ENCODE assay signal across 18 mouse cellular contexts in genomic region chr5:133569096-133569495, GRCm38 (mm10).
A peak's percentile ranks its signal among the peaks of the same experiment; 100 is the strongest.
DNase-seq lines count a peak whose midpoint lies in the region; ATAC-seq lines count a peak whose summit lies in the region.
"Had no signal": no experiment of that assay in that cellular context is flagged by ENCODE, and none has a peak within 500 bp of the region (broad histone marks: within the 10 kb centered on the region; RNA-seq: fewer than 3 reads in every experiment).

No protein-coding gene starts in this region.

- H3K9me3 ChIP-seq in hindbrain, embryonic 11.5 days (ENCODE audit: control insufficient read depth, low read length) = no peaks in the 10 kb centered on the region
- H3K9me3 ChIP-seq in hindbrain, embryonic 16.5 days (ENCODE audit: control insufficient read depth, low read length) = no peaks in the 10 kb centered on the region
- H3K9me3 ChIP-seq in neural tube, embryonic 15.5 days (replicated peaks) = no peaks in the 10 kb centered on the region
- no peaks in the 10 kb centered on the region for H3K9me3 ChIP-seq in embryonic facial prominence, embryonic 11.5 days (replicated peaks; ENCODE audit: control insufficient read depth, low read length)
- no peaks in the 10 kb centered on the region; the same call in 1 of the 2 replicates for H3K9me3 ChIP-seq in liver, embryonic 12.5 days (replicated peaks)
- H3K9me3 ChIP-seq: embryonic facial prominence, embryonic 12.5 days; hindbrain, embryonic 13.5 days; limb, embryonic 15.5 days had no signal

- H3K4me1 ChIP-seq in hindbrain, embryonic 11.5 days (replicated peaks; ENCODE audit: control insufficient read depth, insufficient read depth, low read length) = no peaks in the 10 kb centered on the region
- peaks cover 2% of the 10 kb centered on the region for H3K4me1 ChIP-seq in hindbrain, embryonic 16.5 days (ENCODE audit: control insufficient read depth, insufficient read depth, low read depth, low read length)
- peaks cover 17% of the 10 kb centered on the region for H3K4me1 ChIP-seq in neural tube, embryonic 15.5 days
- H3K4me1 ChIP-seq in embryonic facial prominence, embryonic 11.5 days (ENCODE audit: control insufficient read depth, insufficient read depth, low read length) = no peaks in the 10 kb centered on the region
- H3K4me1 ChIP-seq in liver, embryonic 12.5 days = no peaks in the 10 kb centered on the region
- H3K4me1 ChIP-seq: embryonic facial prominence, embryonic 12.5 days; limb, embryonic 15.5 days; megakaryocyte, embryonic 14.5 days had no signal

- WGBS in hindbrain, embryonic 11.5 days = 88% methylated on average over 2 of the region's 2 CpGs
- WGBS in hindbrain, embryonic 16.5 days = 91% methylated on average over 2 of the region's 2 CpGs
- 92% methylated on average over 2 of the region's 2 CpGs for whole genome bisulfite sequencing in neural tube, embryonic 15.5 days
- WGBS in embryonic facial prominence, embryonic 11.5 days = 75% methylated on average over 2 of the region's 2 CpGs
- 57% methylated on average over 2 of the region's 2 CpGs for WGBS in liver, embryonic 12.5 days (ENCODE audit: insufficient replicate concordance)

- H3K27me3 ChIP-seq in hindbrain, embryonic 11.5 days (ENCODE audit: control insufficient read depth, insufficient read depth, low read length) = no peaks in the 10 kb centered on the region
- H3K27me3 ChIP-seq in hindbrain, embryonic 16.5 days (replicated peaks; ENCODE audit: control insufficient read depth, insufficient read depth, low read length) = no peaks in the 10 kb centered on the region
- H3K27me3 ChIP-seq in neural tube, embryonic 15.5 days (replicated peaks) = no peaks in the 10 kb centered on the region
- no peaks in the 10 kb centered on the region for H3K27me3 ChIP-seq in embryonic facial prominence, embryonic 11.5 days (ENCODE audit: control insufficient read depth, insufficient read depth, low read length)
- H3K27me3 ChIP-seq in liver, embryonic 12.5 days (replicated peaks) = no peaks in the 10 kb centered on the region
- H3K27me3 ChIP-seq: embryonic facial prominence, embryonic 12.5 days; hindbrain, embryonic 13.5 days; limb, embryonic 15.5 days; megakaryocyte, embryonic 14.5 days had no signal

- peak; percentile 25 for DNase-seq in hindbrain, embryonic 11.5 days (ENCODE audit: low spot score)
- peak; percentile 16 for DNase-seq in neural tube, embryonic 10.5 days (ENCODE audit: extremely low spot score, low spot score)
- DNase-seq in embryonic facial prominence, embryonic 11.5 days (ENCODE audit: low spot score) = peak; percentile 70
- no peak for DNase-seq in right cerebral cortex, postnatal 36 days (ENCODE audit: low spot score in 2 of 2)
- DNase-seq: adrenal gland, postnatal 25 days; cerebellum, adult 8-10 months; gastrocnemius, postnatal 10 days; kidney, adult 9 months; lung, postnatal 10 days had no signal

- H3K4me3 ChIP-seq in hindbrain, embryonic 11.5 days (ENCODE audit: low read depth, low read length) = no peak overlapping the region
- H3K4me3 ChIP-seq in hindbrain, embryonic 16.5 days (ENCODE audit: low read length) = no peak overlapping the region
- no peak overlapping the region for H3K4me3 ChIP-seq in neural tube, embryonic 15.5 days (replicated peaks)
- no peak overlapping the region for H3K4me3 ChIP-seq in embryonic facial prominence, embryonic 11.5 days (ENCODE audit: low read depth, low read length)
- no peak overlapping the region for H3K4me3 ChIP-seq in liver, embryonic 12.5 days
- H3K4me3 ChIP-seq: embryonic facial prominence, embryonic 12.5 days; hindbrain, embryonic 13.5 days; layer of hippocampus, adult 2 months; left cerebral cortex, adult 2 months; limb, embryonic 15.5 days; megakaryocyte, embryonic 14.5 days had no signal

- H3K27ac ChIP-seq in hindbrain, embryonic 11.5 days (ENCODE audit: low read depth, low read length) = no peak overlapping the region
- no peak overlapping the region for H3K27ac ChIP-seq in hindbrain, embryonic 16.5 days (ENCODE audit: low read depth, low read length)
- no peak overlapping the region for H3K27ac ChIP-seq in neural tube, embryonic 15.5 days (replicated peaks)
- no peak overlapping the region for H3K27ac ChIP-seq in embryonic facial prominence, embryonic 11.5 days (replicated peaks; ENCODE audit: low read depth, low read length)
- H3K27ac ChIP-seq in liver, embryonic 12.5 days = no peak overlapping the region
- H3K27ac ChIP-seq: embryonic facial prominence, embryonic 12.5 days; hindbrain, embryonic 13.5 days; layer of hippocampus, adult 2 months; left cerebral cortex, adult 2 months; limb, embryonic 15.5 days had no signal

- H3K9ac ChIP-seq in hindbrain, embryonic 11.5 days (ENCODE audit: low read depth, low read length) = no peak overlapping the region
- no peak overlapping the region for H3K9ac ChIP-seq in hindbrain, embryonic 16.5 days (ENCODE audit: low read depth, low read length)
- H3K9ac ChIP-seq in neural tube, embryonic 15.5 days (replicated peaks) = no peak overlapping the region
- no peak overlapping the region for H3K9ac ChIP-seq in embryonic facial prominence, embryonic 11.5 days (replicated peaks; ENCODE audit: low read length)
- H3K9ac ChIP-seq in liver, embryonic 12.5 days = no peak overlapping the region
- H3K9ac ChIP-seq: embryonic facial prominence, embryonic 12.5 days; hindbrain, embryonic 13.5 days; limb, embryonic 15.5 days had no signal

- no peaks in the 10 kb centered on the region for H3K36me3 ChIP-seq in hindbrain, embryonic 11.5 days (ENCODE audit: control insufficient read depth, insufficient read depth, low read length)
- H3K36me3 ChIP-seq in hindbrain, embryonic 16.5 days (ENCODE audit: control insufficient read depth, insufficient read depth, low read length) = no peaks in the 10 kb centered on the region
- no peaks in the 10 kb centered on the region for H3K36me3 ChIP-seq in neural tube, embryonic 15.5 days
- H3K36me3 ChIP-seq in embryonic facial prominence, embryonic 11.5 days (replicated peaks; ENCODE audit: control insufficient read depth, insufficient read depth, low read depth, low read length) = no peaks in the 10 kb centered on the region
- H3K36me3 ChIP-seq in liver, embryonic 12.5 days = no peaks in the 10 kb centered on the region
- H3K36me3 ChIP-seq: embryonic facial prominence, embryonic 12.5 days; hindbrain, embryonic 13.5 days; limb, embryonic 15.5 days had no signal

- no peak for ATAC-seq in hindbrain, embryonic 11.5 days (ENCODE audit: low FRiP score)
- ATAC-seq in hindbrain, embryonic 16.5 days = no peak
- ATAC-seq in neural tube, embryonic 15.5 days (ENCODE audit: low FRiP score) = no peak
- no peak for ATAC-seq in embryonic facial prominence, embryonic 11.5 days (replicated peaks; ENCODE audit: insufficient number of reproducible peaks, low FRiP score, low TSS enrichment, low read depth)
- ATAC-seq in liver, embryonic 12.5 days = no peak

- no peak overlapping the region for H3K4me2 ChIP-seq in hindbrain, embryonic 11.5 days (replicated peaks; ENCODE audit: low read depth, low read length)
- H3K4me2 ChIP-seq in hindbrain, embryonic 16.5 days (ENCODE audit: low read length) = no peak overlapping the region
- H3K4me2 ChIP-seq in neural tube, embryonic 15.5 days = no peak overlapping the region
- no peak overlapping the region for H3K4me2 ChIP-seq in embryonic facial prominence, embryonic 11.5 days (ENCODE audit: low read depth, low read length)
- H3K4me2 ChIP-seq in liver, embryonic 12.5 days = no peak overlapping the region
- H3K4me2 ChIP-seq: embryonic facial prominence, embryonic 12.5 days; hindbrain, embryonic 13.5 days; limb, embryonic 15.5 days had no signal

Comparison
In these comparisons a context has a peak if more than half of its experiments do, and no peak if none do; other contexts are left out.
1. DNase-seq: peak in hindbrain, embryonic 11.5 days (single experiment), neural tube, embryonic 10.5 days (single experiment) and embryonic facial prominence, embryonic 11.5 days (single experiment); none in right cerebral cortex, postnatal 36 days (0 of 2).